Mouse (Mus musculus) cortical plate, adult 2 months (tissue): ENCODE measurements at regions not wholly inside any gene's neighbourhood (a gene's known extent, or its start where the extent isn't known, plus 50 kb on each side); places are given as distances from the start of the nearest gene placed in this dataset.

Source experiments
- H3K27ac ChIP-seq: fragments of 200-500 bp; 2 replicates; pipeline ENCODE4 v1.5.1; 2012; ENCODE audit warnings: low read length, control low read depth, inconsistent platforms; ENCODE audit not compliant: insufficient read depth
- H3K4me1 ChIP-seq: fragments of 200-500 bp; 2 replicates; pipeline ENCODE4 v1.6.1; 2011; ENCODE audit warnings: low read length; ENCODE audit not compliant: control insufficient read depth, insufficient read depth
- H3K4me3 ChIP-seq: fragments of 200-500 bp; 2 replicates; pipeline ENCODE4 v1.5.1; 2011; ENCODE audit warnings: mild to moderate bottlenecking, low read length, control low read depth; ENCODE audit not compliant: insufficient read depth
- CTCF ChIP-seq: fragments of 200-500 bp; IDR thresholded peaks from 2 replicates; pipeline ENCODE4 v1.5.1; 2011; ENCODE audit warnings: mild to moderate bottlenecking, control low read depth, low read length; ENCODE audit not compliant: insufficient read depth; ENCODE audit errors: extremely low read depth
- POLR2A ChIP-seq: fragments of 200-500 bp; IDR thresholded peaks from 2 replicates; pipeline ENCODE4 v1.6.1; 2011; ENCODE audit warnings: mild to moderate bottlenecking, low read length, control low read depth; ENCODE audit not compliant: insufficient read depth; ENCODE audit errors: extremely low read depth

DNA sequence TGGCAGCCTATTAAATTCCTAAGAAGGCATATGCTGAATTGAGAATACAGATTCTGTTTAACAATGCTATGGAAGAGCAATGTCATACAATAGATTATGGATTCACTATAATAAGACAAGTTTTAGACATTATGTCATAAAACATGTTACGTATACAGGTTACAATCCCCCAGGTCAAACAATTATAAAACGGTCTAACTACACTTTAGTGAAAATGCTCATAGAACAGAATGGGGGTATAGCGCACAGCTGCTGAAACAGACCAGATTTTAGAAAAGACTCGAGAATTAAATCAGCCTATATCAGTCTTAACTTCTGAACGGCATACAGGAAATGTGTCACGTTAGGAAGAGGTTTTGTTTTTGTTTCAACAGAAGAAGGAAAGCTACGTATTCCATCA, 660.5 kb upstream of the Sel1l start:
- no peak overlapping the region for H3K27ac ChIP-seq
- no peak overlapping the region for H3K4me3 ChIP-seq
- TF ChIP-seq POLR2A (no peak), CTCF (no peak)
- H3K4me1 ChIP-seq: no peaks in the 10 kb centered on the region

DNA sequence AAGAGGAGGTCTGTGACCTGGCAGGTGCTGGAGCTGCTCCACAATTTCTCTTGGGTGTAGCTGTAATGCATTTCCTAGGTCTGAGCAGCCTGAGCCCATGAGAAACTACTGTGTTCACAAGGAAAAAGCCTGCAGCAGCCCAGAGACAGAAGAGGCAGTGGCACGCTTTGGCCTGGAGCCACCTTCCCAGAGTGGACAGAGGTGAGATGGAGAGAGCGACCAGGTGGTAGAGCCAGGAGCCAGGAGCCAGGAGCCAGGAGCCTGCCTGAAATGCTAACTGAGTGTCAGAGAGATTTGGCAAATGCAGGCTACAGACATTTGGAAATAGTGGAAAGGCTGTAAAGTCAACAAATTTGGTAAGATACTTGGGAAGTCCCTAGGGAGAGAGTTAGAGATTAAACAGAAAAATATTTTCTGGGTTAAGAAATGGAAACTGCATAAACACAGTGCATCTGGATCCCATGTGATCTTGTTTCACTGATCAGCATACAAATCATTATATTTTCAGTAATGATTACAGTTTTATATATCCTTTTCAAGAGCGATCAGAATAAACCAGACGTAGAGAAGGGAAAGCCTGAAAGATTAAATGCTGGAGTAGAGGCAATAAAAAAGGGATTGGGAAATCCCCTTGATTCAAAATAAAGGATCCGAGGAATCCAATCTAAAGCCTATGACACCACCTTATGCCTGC, 660.0 kb upstream of the Sel1l start:
- no peak overlapping the region for H3K4me3 ChIP-seq
- TF ChIP-seq POLR2A (no peak), CTCF (no peak)
- no peak overlapping the region for H3K27ac ChIP-seq
- no peaks in the 10 kb centered on the region for H3K4me1 ChIP-seq

DNA sequence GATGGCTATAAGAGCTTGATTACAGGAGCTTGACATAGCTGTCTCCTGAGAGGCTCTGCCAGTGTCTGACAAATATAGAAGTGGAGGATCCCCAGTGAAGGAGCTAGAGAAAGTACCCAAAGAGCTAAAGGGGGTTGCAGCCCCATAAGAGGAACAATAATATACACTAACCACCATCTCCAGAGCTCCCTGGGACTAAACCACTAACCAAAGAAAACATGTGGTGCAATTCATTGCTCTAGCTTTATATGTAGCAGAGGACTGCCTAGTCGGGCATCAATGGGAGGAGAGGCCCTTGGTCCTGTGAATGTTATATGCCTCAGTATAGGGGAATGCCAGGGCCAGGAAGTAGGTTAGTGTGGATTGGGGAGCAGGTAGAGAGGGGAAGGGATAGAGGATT, 635.0 kb upstream of the Sel1l start:
- no peak overlapping the region for H3K27ac ChIP-seq
- no peaks in the 10 kb centered on the region for H3K4me1 ChIP-seq
- TF ChIP-seq POLR2A: no peak
- H3K4me3 ChIP-seq: no peak overlapping the region

DNA sequence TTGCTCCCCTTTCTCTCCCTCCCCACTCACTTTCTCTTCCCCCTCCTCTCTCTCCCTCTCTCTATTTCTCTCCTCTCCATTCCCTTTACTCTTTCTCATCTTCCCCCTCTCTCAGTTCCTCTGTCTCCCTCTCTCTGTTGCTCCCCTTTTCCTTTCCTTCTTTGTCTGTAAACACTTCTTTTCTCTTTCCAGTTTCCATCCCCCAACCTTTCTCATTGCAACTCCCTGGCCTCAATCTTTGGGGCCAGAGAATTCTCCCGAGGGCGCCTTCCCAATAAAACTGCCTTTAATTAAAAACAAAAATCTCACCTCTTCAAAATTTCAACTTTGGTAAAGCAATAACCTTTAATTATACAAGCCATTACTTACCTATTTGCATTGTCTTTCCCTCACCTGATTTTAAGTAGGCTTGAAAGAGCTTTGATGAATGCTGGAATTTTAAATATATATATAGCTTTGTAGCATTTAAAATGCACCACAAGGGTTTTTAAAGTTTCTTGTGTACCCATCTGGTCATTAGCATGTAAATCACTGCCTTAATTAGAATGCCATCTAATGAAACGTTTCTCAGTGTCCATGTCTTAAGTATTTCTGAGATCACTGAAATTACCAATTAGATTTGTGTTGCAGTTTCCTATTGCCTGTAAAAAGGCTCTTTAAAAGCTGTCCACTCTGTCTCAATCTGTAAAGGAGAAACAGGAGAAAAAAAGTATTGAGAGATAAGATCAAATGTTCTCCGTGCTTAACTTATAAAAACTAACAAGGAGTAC, 625.5 kb upstream of the Sel1l start:
- Histone ChIP-seq H3K27ac (no peak overlapping the region), H3K4me3 (no peak overlapping the region)
- no peak for TF ChIP-seq CTCF
- TF ChIP-seq POLR2A: no peak

DNA sequence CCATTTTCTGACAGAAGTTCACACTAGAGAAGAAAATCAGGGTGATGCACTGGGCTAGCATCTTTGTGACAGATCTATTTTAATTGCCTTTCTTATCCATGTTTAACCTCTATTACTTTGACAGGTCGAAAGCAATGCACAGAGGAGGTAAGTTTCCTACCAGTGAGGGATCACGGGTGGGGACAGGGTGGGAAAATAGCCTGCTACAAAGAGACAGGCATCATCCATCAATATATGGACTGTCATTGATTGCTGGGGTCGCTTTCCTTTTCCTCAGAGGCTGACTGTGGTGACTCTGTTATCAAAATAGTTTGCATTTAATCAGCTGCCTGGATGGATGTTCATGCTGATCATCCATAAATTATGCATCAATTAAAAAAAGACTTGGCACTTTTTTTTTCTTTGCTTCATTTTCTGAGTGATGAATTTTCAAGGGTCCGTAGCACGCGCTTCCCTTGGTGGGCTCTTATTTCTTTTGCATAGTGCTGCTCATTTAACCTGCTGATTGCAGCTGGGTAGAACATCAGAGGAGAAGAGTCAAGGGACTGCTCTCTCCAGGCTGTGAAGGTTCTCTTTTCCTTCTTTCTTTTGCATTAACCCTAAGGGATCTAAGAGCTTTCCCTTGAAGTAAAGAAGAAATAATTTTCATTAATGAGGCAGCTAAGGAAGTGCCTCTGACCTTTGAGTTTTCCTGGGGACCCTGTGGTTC, 602.3 kb upstream of the Sel1l start:
- no peak for TF ChIP-seq CTCF
- no peak for TF ChIP-seq POLR2A
- no peak overlapping the region for H3K27ac ChIP-seq
- H3K4me1 ChIP-seq: no peaks in the 10 kb centered on the region
- H3K4me3 ChIP-seq: no peak overlapping the region

More for the DNA sequence above, 625.5 kb upstream of the Sel1l start:
- H3K4me1 ChIP-seq: no peaks in the 10 kb centered on the region

DNA sequence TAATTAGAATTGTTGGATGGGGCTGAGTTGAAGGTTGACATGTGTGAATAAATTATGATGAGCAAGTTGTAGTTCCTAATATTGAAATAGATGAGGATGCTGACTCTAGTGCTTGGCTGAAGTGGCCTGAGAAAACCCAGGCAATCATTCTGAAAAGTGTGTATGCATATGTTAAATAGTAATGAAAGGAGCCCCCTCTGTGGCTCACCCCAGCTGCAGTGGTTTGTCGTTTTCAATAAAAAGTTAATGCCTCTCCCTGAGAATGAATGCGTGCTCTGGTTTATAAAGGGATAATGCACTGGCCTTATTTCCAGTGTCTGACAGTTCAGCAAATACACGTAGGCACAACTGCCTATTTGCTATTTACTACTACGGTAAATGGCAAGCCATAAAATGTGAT, 569.5 kb upstream of the Sel1l start:
- Histone ChIP-seq H3K4me3 (no peak overlapping the region), H3K4me1 (no peaks in the 10 kb centered on the region), H3K27ac (no peak overlapping the region)
- TF ChIP-seq CTCF (no peak), POLR2A (no peak)

DNA sequence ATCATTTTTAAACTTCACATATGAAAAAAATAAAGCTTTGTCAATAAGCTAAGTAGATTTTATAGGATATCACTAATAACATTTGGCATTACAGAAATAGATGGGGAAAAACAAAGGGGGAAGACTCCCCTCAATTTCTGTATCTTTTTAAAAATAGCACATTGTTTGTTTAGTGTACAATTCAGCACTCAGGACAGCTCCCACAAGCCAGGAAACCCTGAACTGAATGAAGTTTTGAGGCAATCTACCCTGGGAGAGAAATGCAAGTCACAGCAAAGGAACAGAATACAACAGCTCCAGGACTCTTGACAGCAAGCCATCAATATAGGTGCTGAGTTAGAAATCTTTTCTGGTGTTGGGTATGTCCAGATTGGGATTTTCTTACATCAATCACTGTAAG, 556.5 kb upstream of the Sel1l start:
- Histone ChIP-seq H3K4me3 (no peak overlapping the region), H3K27ac (no peak overlapping the region), H3K4me1 (no peaks in the 10 kb centered on the region)
- TF ChIP-seq CTCF (no peak), POLR2A (no peak)

DNA sequence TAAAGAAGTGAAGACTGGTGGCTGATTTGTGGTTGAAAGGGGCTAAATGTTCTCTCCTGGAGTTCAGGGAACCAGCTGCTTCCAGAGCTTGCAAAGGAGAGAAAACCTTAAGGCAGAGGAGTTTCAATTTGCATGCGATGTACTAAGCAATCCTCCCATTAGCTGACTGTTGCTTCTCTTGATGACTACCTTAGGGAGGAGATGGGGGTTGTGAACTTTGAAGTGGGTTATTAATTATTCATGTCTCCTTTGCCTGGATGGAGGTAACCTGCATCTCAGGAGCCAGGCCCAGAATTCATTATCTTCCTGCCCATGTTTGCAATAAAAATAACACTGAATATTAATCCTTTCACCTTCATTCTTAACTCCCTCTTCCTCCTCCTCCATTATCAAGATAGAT, 552.0 kb upstream of the Sel1l start:
- no peaks in the 10 kb centered on the region for H3K4me1 ChIP-seq
- no peak overlapping the region for H3K4me3 ChIP-seq
- TF ChIP-seq CTCF: no peak
- no peak for TF ChIP-seq POLR2A
- H3K27ac ChIP-seq: no peak overlapping the region

DNA sequence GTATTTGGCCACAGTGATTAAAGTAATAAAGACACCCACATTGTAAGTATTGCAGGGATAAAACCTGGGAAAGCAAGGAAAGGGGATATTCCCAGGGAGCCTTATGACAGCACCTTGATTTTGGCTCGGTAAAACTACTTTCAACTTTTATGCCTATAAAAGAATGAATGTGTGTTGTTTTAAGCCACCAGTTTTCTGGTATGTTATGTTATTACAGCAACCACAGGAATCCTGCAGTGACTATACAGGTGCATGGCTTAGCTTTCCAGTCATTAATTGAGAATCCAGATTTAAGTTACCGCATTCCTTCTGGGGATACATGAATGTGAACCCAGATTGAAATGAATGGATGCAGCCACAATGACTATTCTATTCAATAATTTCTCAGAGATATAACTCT, 537.2 kb upstream of the Sel1l start:
- no peak overlapping the region for H3K4me3 ChIP-seq
- no peaks in the 10 kb centered on the region for H3K4me1 ChIP-seq
- H3K27ac ChIP-seq: no peak overlapping the region
- TF ChIP-seq POLR2A (no peak), CTCF (no peak)
